Mouse (Mus musculus): Measurements from ENCODE around the gene Arrdc5. TPM values are rescaled to one million over a fixed set of nuclear protein-coding genes. Genes with fewer than 3 reads are reported as not detected.

Gene Arrdc5
- polyA plus RNA-seq, 1 experiment from 2014 or later = not detected

GRCm38 (mm10) chr17:56298238-56298637 is 1.8 kb downstream of the Arrdc5 start:
- 95% methylated on average over 1 of the region's 1 CpGs for WGBS
- no peaks in the 10 kb centered on the region for H3K9me3 ChIP-seq (replicated peaks)
- peaks cover 14% of the 10 kb centered on the region for H3K4me1 ChIP-seq
- no peaks in the 10 kb centered on the region for H3K27me3 ChIP-seq (ENCODE audit: low read depth, poor library complexity, severe bottlenecking)
- no peak overlapping the region for H3K27ac ChIP-seq (replicated peaks)
- H3K36me3 ChIP-seq = no peaks in the 10 kb centered on the region
- no peak for DNase-seq (ENCODE audit: low spot score)
- H3K4me3 ChIP-seq = no peak overlapping the region

GRCm38 (mm10) chr17:56296201-56296600 is 3.9 kb downstream of the Arrdc5 start:
- no peak for DNase-seq (ENCODE audit: low spot score)
- H3K27ac ChIP-seq (replicated peaks) = no peak overlapping the region
- WGBS = 70% methylated on average over 1 of the region's 1 CpGs
- no peaks in the 10 kb centered on the region for H3K9me3 ChIP-seq (replicated peaks)
- H3K36me3 ChIP-seq = no peaks in the 10 kb centered on the region
- H3K4me3 ChIP-seq = no peak overlapping the region
- no peaks in the 10 kb centered on the region for H3K27me3 ChIP-seq (ENCODE audit: low read depth, poor library complexity, severe bottlenecking)
- H3K4me1 ChIP-seq = peaks cover 16% of the 10 kb centered on the region

GRCm38 (mm10) chr17:56294241-56294640 is 5.8 kb downstream of the Arrdc5 start:
- no peaks in the 10 kb centered on the region for H3K9me3 ChIP-seq (replicated peaks)
- H3K4me3 ChIP-seq = no peak overlapping the region
- no peaks in the 10 kb centered on the region for H3K27me3 ChIP-seq (ENCODE audit: low read depth, poor library complexity, severe bottlenecking)
- no peaks in the 10 kb centered on the region for H3K36me3 ChIP-seq
- H3K4me1 ChIP-seq = peaks cover 36% of the 10 kb centered on the region
- no peak overlapping the region for H3K27ac ChIP-seq (replicated peaks)
- DNase-seq (ENCODE audit: low spot score) = no peak
- 94% methylated on average over 19 of the region's 19 CpGs for WGBS

GRCm38 (mm10) chr17:56293291-56293690 is 6.8 kb downstream of the Arrdc5 start:
- Histone ChIP-seq H3K4me3 (no peak overlapping the region), H3K27me3 (ENCODE audit: low read depth, poor library complexity, severe bottlenecking) (no peaks in the 10 kb centered on the region), H3K36me3 (no peaks in the 10 kb centered on the region), H3K9me3 (replicated peaks) (no peaks in the 10 kb centered on the region), H3K27ac (replicated peaks) (no peak overlapping the region), H3K4me1 (peaks cover 45% of the 10 kb centered on the region)
- WGBS = 76% methylated on average over 1 of the region's 1 CpGs
- no peak for DNase-seq (ENCODE audit: low spot score)

- no peaks in the 10 kb centered on the region for H3K27me3 ChIP-seq (ENCODE audit: low read depth, poor library complexity, severe bottlenecking)
- no peaks in the 10 kb centered on the region for H3K9me3 ChIP-seq (replicated peaks)
- 0 out of 2 replicates have a peak within 1 kb of the TSS, but pooled peaks have one; percentile 63 for H3K4me3 ChIP-seq
- no peak for DNase-seq (ENCODE audit: low spot score)
- 88% methylated on average over 4 of the region's 4 CpGs for WGBS
- H3K36me3 ChIP-seq = no peaks in the 10 kb centered on the region
- H3K27ac ChIP-seq (replicated peaks) = peak within 1 kb of the TSS; percentile 94
- H3K4me1 ChIP-seq = peaks cover 51% of the 10 kb centered on the region
Measured at GRCm38 (mm10) chr17:56292531-56293222, 7.4 kb downstream of the Arrdc5 start, which contains the start of gene Plin3. Plin3 (minus strand) TSS chr17:56292873.

GRCm38 (mm10) chr17:56291826-56292475 is 8.1 kb downstream of the Arrdc5 start:
- H3K27ac ChIP-seq (replicated peaks) = peak overlapping the region; percentile 94
- H3K4me3 ChIP-seq = peak overlapping the region; percentile 63; the same call in 1 of the 2 replicates
- DNase-seq (ENCODE audit: low spot score) = no peak
- no peaks in the 10 kb centered on the region for H3K9me3 ChIP-seq (replicated peaks)
- WGBS = 55% methylated on average over 7 of the region's 7 CpGs
- H3K4me1 ChIP-seq = peaks cover 53% of the 10 kb centered on the region
- H3K27me3 ChIP-seq (ENCODE audit: low read depth, poor library complexity, severe bottlenecking) = no peaks in the 10 kb centered on the region
- H3K36me3 ChIP-seq = peaks cover 3% of the 10 kb centered on the region

GRCm38 (mm10) chr17:56291171-56291511 is 8.9 kb downstream of the Arrdc5 start:
- H3K27ac ChIP-seq (replicated peaks) = peak overlapping the region; percentile 94
- no peaks in the 10 kb centered on the region for H3K9me3 ChIP-seq (replicated peaks)
- DNase-seq (ENCODE audit: low spot score) = peak; percentile 92
- H3K36me3 ChIP-seq = peaks cover 11% of the 10 kb centered on the region
- no peaks in the 10 kb centered on the region for H3K27me3 ChIP-seq (ENCODE audit: low read depth, poor library complexity, severe bottlenecking)
- H3K4me3 ChIP-seq = peak overlapping the region; percentile 63
- WGBS = 1% methylated on average over 16 of the region's 16 CpGs
- H3K4me1 ChIP-seq = peaks cover 53% of the 10 kb centered on the region

GRCm38 (mm10) chr17:56290388-56291170 is 9.5 kb downstream of the Arrdc5 start:
- WGBS = 2% methylated on average over 17 of the region's 17 CpGs
- Histone ChIP-seq H3K4me3 (peak overlapping the region; percentile 63), H3K9me3 (replicated peaks) (no peaks in the 10 kb centered on the region), H3K27me3 (ENCODE audit: low read depth, poor library complexity, severe bottlenecking) (no peaks in the 10 kb centered on the region), H3K27ac (replicated peaks) (peak overlapping the region; percentile 94), H3K36me3 (peaks cover 17% of the 10 kb centered on the region), H3K4me1 (peaks cover 53% of the 10 kb centered on the region)
- DNase-seq (ENCODE audit: low spot score) = peak; percentile 92

- peak; percentile 81 for DNase-seq (ENCODE audit: low spot score)
- H3K27ac ChIP-seq (replicated peaks) = peak overlapping the region; percentile 94
- H3K27me3 ChIP-seq (ENCODE audit: low read depth, poor library complexity, severe bottlenecking) = no peaks in the 10 kb centered on the region
- H3K36me3 ChIP-seq = peaks cover 26% of the 10 kb centered on the region
- under 1% methylated on average over 23 of the region's 23 CpGs for WGBS
- peak overlapping the region; percentile 63 for H3K4me3 ChIP-seq
- H3K4me1 ChIP-seq = peaks cover 53% of the 10 kb centered on the region
- H3K9me3 ChIP-seq (replicated peaks) = no peaks in the 10 kb centered on the region
Measured at GRCm38 (mm10) chr17:56289371-56290331, 10.4 kb downstream of the Arrdc5 start.

- 43% methylated on average over 3 of the region's 3 CpGs for WGBS
- H3K9me3 ChIP-seq (replicated peaks) = no peaks in the 10 kb centered on the region
- no peaks in the 10 kb centered on the region for H3K27me3 ChIP-seq (ENCODE audit: low read depth, poor library complexity, severe bottlenecking)
- H3K36me3 ChIP-seq = peaks cover 34% of the 10 kb centered on the region
- H3K27ac ChIP-seq (replicated peaks) = peak overlapping the region; percentile 94
- DNase-seq (ENCODE audit: low spot score) = no peak
- H3K4me3 ChIP-seq = peak overlapping the region; percentile 63
- peaks cover 53% of the 10 kb centered on the region for H3K4me1 ChIP-seq
Measured at GRCm38 (mm10) chr17:56288866-56289265, 11.2 kb downstream of the Arrdc5 start.

GRCm38 (mm10) chr17:56287830-56288229 is 12.3 kb downstream of the Arrdc5 start:
- H3K4me1 ChIP-seq = peaks cover 53% of the 10 kb centered on the region
- H3K4me3 ChIP-seq = peak overlapping the region; percentile 18

GRCm38 (mm10) chr17:56285995-56286394 is 14.1 kb downstream of the Arrdc5 start:
- 95% methylated on average over 11 of the region's 11 CpGs for WGBS
- no peak for DNase-seq (ENCODE audit: low spot score)
- Histone ChIP-seq H3K27me3 (ENCODE audit: low read depth, poor library complexity, severe bottlenecking) (no peaks in the 10 kb centered on the region), H3K36me3 (peaks cover 59% of the 10 kb centered on the region), H3K9me3 (replicated peaks) (no peaks in the 10 kb centered on the region), H3K4me3 (no peak overlapping the region), H3K4me1 (peaks cover 35% of the 10 kb centered on the region), H3K27ac (replicated peaks) (no peak overlapping the region)

More at GRCm38 (mm10) chr17:56287830-56288229, 12.3 kb downstream of the Arrdc5 start:
- no peaks in the 10 kb centered on the region for H3K9me3 ChIP-seq (replicated peaks)
- DNase-seq (ENCODE audit: low spot score) = no peak
- 74% methylated on average over 3 of the region's 3 CpGs for WGBS
- peak overlapping the region; percentile 63 for H3K27ac ChIP-seq (replicated peaks)
- H3K27me3 ChIP-seq (ENCODE audit: low read depth, poor library complexity, severe bottlenecking) = no peaks in the 10 kb centered on the region
- peaks cover 42% of the 10 kb centered on the region for H3K36me3 ChIP-seq
